Mouse (Mus musculus) stomach, postnatal 0 days (tissue): ENCODE data around the gene Irx3. TPM values are rescaled to one million over a fixed set of nuclear protein-coding genes. Genes with fewer than 3 reads are reported as not detected.

Experiments used
- ATAC-seq: fragments of 200-750 bp; cut with Nextera tagmentation; 2 replicates; pipeline ENCODE4 v1.8.0; 2017; ENCODE audit not compliant: low FRiP score, low TSS enrichment
- DNase-seq: peaks from one replicate; pipeline ENCODE4 v3.0.0-alpha.2; 2016; ENCODE audit warnings: low spot score
- H3K27ac ChIP-seq: fragments of 300-500 bp; sonication (generic); replicated peaks from 2 replicates; pipeline ENCODE4 v1.5.1; 2014; ENCODE audit warnings: mild to moderate bottlenecking, control low read depth
- H3K27me3 ChIP-seq: fragments of 300-500 bp; sonication (generic); 2 replicates; pipeline ENCODE4 v1.6.1; 2014; ENCODE audit warnings: low read length; ENCODE audit not compliant: control insufficient read depth, insufficient read depth
- H3K36me3 ChIP-seq: fragments of 300-500 bp; sonication (generic); 2 replicates; pipeline ENCODE4 v1.6.1; 2014; ENCODE audit warnings: low read length, mixed read lengths; ENCODE audit not compliant: control insufficient read depth, insufficient read depth
- H3K4me1 ChIP-seq: fragments of 300-500 bp; sonication (generic); replicated peaks from 2 replicates; pipeline ENCODE4 v1.6.1; 2014; ENCODE audit warnings: antibody characterized with exemption; ENCODE audit not compliant: control insufficient read depth, insufficient read depth
- H3K4me2 ChIP-seq: fragments of 300-500 bp; sonication (generic); replicated peaks from 2 replicates; pipeline ENCODE4 v1.6.1; 2014; ENCODE audit warnings: low read depth, mild to moderate bottlenecking, control low read depth, moderate library complexity
- H3K4me3 ChIP-seq: fragments of 300-500 bp; sonication (generic); 2 replicates; pipeline ENCODE4 v1.5.1; 2014; ENCODE audit warnings: low read depth, low read length, control low read depth
- H3K9ac ChIP-seq: fragments of 300-500 bp; sonication (generic); 2 replicates; pipeline ENCODE4 v1.6.1; 2014; ENCODE audit warnings: mild to moderate bottlenecking, low read length, control low read depth, mixed read lengths
- H3K9me3 ChIP-seq: fragments of 300-500 bp; sonication (generic); 2 replicates; pipeline ENCODE4 v1.6.1; 2016; ENCODE audit warnings: low read length; ENCODE audit not compliant: control insufficient read depth
- CTCF ChIP-seq: IDR thresholded peaks from 2 replicates; pipeline ENCODE4 v1.5.1; 2016; ENCODE audit warnings: antibody characterized with exemption, low read depth, mild to moderate bottlenecking, moderate library complexity
- EP300 ChIP-seq: optimal IDR thresholded peaks from 2 replicates; pipeline ENCODE3; 2016; ENCODE audit warnings: antibody characterized with exemption
- WGBS: fragments of 180-500 bp; shearing (Covaris S2); extraction: QIAGEN DNeasy Blood & Tissue Kit; methylation state at CpG from one replicate; pipeline ENCODE4 v1.1.7; 2014; 5-methylcytosine and 5-hydroxymethylcytosine counted together
- polyA plus RNA-seq: library from polyadenylated mRNA; unstranded; fragments of >200 nt; fragmentation: Nextera tagmentation; extraction: Ambion mirVana; gene quantifications from 2 replicates; pipeline ENCODE4 v1.2.1, GENCODE M21; 2015

Gene Irx3
- polyA plus RNA-seq, 1 experiment from 2014 or later, result 7.6 TPM

DNA sequence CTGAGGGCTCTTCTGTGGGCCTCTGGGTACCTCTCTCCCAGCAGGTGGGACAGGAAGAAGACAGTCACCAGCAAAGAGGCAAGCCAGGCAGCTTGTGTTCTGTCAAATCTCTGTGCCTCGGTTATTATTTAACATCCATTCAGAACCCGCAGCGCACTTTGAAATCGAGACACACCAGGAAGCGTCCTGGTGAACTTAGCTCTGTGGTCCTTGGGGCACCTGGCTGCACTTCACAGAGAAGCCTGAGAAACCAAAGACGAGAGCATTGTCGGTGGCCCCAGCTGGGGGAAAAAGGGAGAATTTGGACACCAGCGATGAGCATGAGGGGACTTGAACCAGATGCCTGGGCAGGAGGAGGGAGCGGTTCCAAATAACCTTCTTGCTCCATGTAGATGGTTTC lies 46.8 kb downstream of the Irx3 start:
- no peaks in the 10 kb centered on the region for H3K36me3 ChIP-seq
- no peak overlapping the region for H3K27ac ChIP-seq
- no peaks in the 10 kb centered on the region for H3K27me3 ChIP-seq
- ATAC-seq, result no peak
- DNase-seq, result no peak
- H3K4me2 ChIP-seq, result no peak overlapping the region
- H3K9me3 ChIP-seq, result no peaks in the 10 kb centered on the region
- H3K4me1 ChIP-seq, result no peaks in the 10 kb centered on the region
- H3K9ac ChIP-seq, result no peak overlapping the region
- TF ChIP-seq CTCF (no peak), EP300 (no peak)
- 83% methylated on average over 9 of the region's 9 CpGs for WGBS
- no peak overlapping the region for H3K4me3 ChIP-seq

DNA sequence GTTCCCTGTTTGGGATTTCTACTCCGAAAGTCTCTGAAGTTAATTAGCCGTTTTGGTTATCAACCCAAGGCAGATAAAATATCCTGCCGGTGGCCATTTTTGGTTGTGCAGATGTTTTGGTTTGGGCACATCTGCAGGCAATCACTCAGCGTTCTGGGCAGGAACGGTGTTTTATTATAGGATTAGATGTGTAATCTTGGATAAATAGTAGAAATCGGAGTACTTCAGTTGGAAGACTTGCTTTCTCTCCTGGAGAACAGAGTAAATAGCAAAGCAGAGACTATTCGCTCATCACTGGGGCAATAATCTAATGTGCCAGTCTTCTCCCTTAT lies 51.1 kb downstream of the Irx3 start:
- no peak for TF ChIP-seq EP300
- TF ChIP-seq CTCF, result no peak
- Histone ChIP-seq H3K27me3 (no peaks in the 10 kb centered on the region), H3K27ac (no peak overlapping the region), H3K9ac (no peak overlapping the region), H3K4me2 (no peak overlapping the region), H3K9me3 (no peaks in the 10 kb centered on the region), H3K4me3 (no peak overlapping the region), H3K36me3 (no peaks in the 10 kb centered on the region), H3K4me1 (no peaks in the 10 kb centered on the region)
- DNase-seq (no peak), ATAC-seq (no peak)
- 42% methylated on average over 7 of the region's 7 CpGs for WGBS

DNA sequence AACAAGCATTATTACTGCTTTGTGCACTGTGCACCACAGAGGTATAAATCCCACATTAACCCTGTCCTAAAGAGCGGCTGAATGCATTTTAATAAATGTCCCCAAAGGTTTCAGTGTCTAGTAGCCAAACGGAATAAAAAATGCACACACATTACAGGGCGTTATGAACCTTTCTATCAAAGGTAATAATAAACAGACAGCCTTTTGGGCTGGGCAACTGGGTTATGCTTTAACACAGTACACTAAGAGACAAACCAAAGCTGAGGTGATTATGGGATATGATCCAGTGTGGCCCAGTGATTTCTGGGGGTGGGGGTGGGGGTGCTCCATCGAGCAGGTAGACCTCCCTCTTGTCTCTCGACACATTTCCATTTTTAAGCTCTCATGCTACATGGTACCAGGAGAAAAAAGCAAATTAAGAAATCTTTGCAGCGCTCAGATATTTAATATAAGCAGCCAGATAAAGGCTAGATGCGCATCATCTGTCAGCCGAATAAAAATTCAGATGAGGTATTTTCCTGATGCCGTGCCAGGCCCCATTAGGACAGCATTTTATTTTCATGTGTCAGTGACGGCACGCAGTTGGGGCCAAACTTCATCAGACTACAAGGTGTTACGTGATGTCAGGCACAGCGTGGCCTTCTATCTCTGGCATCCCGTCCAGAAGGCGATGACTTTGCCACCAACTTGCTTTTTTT lies 51.6 kb downstream of the Irx3 start:
- no peaks in the 10 kb centered on the region for H3K9me3 ChIP-seq
- H3K4me2 ChIP-seq, result no peak overlapping the region
- no peaks in the 10 kb centered on the region for H3K4me1 ChIP-seq
- H3K27ac ChIP-seq, result no peak overlapping the region
- no peaks in the 10 kb centered on the region for H3K27me3 ChIP-seq
- H3K4me3 ChIP-seq, result no peak overlapping the region
- no peak overlapping the region for H3K9ac ChIP-seq
- no peak for TF ChIP-seq EP300
- TF ChIP-seq CTCF, result no peak
- no peak for DNase-seq
- no peaks in the 10 kb centered on the region for H3K36me3 ChIP-seq
- WGBS, result 81% methylated on average over 15 of the region's 15 CpGs
- ATAC-seq, result no peak

DNA sequence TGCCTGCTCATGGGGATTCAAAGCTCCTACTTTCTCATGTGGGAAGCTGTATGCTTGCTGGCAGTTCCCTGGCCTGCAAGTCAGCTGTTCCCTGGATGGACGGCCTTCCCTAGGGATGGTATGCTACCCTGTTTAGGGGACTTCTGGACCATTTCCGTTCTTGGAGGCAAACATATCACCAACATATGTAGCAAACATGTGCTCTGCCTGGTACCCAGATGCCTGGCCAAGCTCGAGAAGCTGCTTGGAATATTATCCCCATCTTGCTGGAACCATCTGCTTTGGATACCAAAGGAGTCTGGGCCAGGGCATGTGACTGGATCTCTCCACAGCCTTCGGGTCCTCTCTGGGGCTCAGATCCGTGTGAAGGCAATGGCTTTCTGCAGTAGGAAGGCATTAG lies 52.5 kb downstream of the Irx3 start:
- DNase-seq, result no peak
- no peaks in the 10 kb centered on the region for H3K36me3 ChIP-seq
- H3K9ac ChIP-seq, result no peak overlapping the region
- H3K9me3 ChIP-seq, result no peaks in the 10 kb centered on the region
- H3K27ac ChIP-seq, result no peak overlapping the region
- H3K4me2 ChIP-seq, result no peak overlapping the region
- no peak for ATAC-seq
- H3K27me3 ChIP-seq, result no peaks in the 10 kb centered on the region
- TF ChIP-seq CTCF (no peak), EP300 (no peak)
- no peak overlapping the region for H3K4me3 ChIP-seq
- H3K4me1 ChIP-seq, result no peaks in the 10 kb centered on the region
- WGBS, result 84% methylated on average over 5 of the region's 5 CpGs
